Mouse (Mus musculus) left cerebral cortex, postnatal 14 days (tissue): ENCODE results near the gene Mmp27. TPM values are rescaled to one million over a fixed set of nuclear protein-coding genes. Genes with fewer than 3 reads are reported as not detected.
A peak's percentile ranks its signal among the peaks of the same experiment; 100 is the strongest.

Experiments
- DNase-seq, 2 experiments: peaks; one replicate each; pipeline ENCODE4 v3.0.0; 2021 to 2022; ENCODE audit warnings: low spot score in 2 of 2, mixed read lengths in 1 of 2
- intact Hi-C: fragments of 180-260 bp; cut with DNase I; formaldehyde crosslinking; loops from one replicate; pipeline ENCODE4 v1.15.1; 2025
- total RNA-seq, 2 experiments: library from RNA; stranded (reverse); gene quantifications; 2 replicates each; pipeline ENCODE4 v1.2.3; 2021

The Mmp27 gene
- total RNA-seq, 2 experiments from 2014 or later: not detected

- intact Hi-C loops: loop anchor here (2.0 to 5.0 kb wide), 2 partner anchors 303 to 378 kb away; no protein-coding TSS in a partner anchor
- peak; percentile 88 to 94 for DNase-seq
These were observed 23.8 kb downstream of the Mmp27 start for GRCm38 (mm10) chr9:7594816-7595540.

GRCm38 (mm10) chr9:7602982-7603742, 32.0 kb downstream of the Mmp27 start:
- intact Hi-C loops: loop anchor here (1.0 to 10.0 kb wide), 3 partner anchors 252 to 1072 kb away; no protein-coding TSS in a partner anchor
- peak; percentile 80 to 83 for DNase-seq

DNA sequence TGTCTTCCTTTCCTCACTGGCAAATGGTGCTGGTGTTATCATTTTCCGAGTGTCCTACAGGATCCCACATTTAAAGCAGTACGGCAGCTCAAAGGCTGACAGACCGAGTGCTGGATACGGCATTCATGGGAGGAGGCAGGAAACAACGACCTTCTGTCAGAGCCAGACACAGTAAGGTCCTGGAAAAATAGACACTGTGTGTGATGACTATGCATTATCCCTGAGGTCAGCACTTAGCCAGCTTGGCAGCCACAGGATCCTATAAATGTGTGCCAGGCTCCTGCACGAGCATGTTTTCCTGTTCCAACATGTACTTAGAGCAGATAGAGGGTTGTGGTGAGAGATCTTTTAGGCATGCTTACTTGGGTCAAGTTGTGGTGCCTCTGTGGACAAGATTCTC, 32.8 kb downstream of the Mmp27 start:
- DNase-seq: no peak
- intact Hi-C loops: loop anchor here (10.0 kb wide), 2 partner anchors 251 to 1071 kb away; no protein-coding TSS in a partner anchor

DNA sequence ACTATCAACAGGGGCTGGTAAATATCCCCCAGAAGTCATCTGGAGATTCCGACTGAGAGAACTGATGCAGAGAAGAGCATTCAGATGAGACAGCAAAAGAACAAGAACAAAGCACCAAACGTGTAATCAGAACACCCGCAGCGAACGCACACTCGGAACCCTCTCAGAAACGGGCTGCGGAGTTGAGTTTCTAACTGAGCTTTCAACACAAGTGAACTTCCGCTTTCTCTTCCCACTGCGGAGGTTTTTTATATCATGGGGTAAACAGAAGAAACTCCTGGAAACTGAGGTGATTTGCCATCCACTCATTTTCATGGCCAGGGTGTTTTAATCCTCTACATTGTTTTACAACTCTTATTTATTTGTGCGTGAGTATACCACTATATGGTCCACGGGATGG, 34.4 kb downstream of the Mmp27 start:
- intact Hi-C loops: loop anchor here (10.0 kb wide), 2 partner anchors 249 to 1069 kb away; no protein-coding TSS in a partner anchor
- DNase-seq: no peak

GRCm38 (mm10) chr9:7622582-7622981, 51.4 kb downstream of the Mmp27 start:
- no peak for DNase-seq

DNA sequence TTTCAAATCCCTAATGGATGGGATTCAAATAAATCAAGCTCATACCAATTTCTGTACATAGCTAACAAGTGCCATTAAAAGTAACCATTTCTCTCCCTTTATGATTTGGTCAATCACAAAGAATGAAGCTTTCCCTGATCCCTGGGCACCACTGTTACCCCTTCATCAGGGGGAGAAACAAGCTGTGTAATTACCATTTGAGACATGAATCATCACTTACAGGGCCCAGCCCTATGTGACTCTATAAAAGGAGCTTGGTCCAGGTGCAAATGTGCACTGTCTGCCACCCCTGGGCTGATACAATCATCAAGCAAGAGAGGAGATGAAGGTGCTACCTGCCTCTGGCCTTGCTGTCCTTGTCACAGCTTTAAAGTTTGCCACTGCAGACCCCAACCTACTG, 56.7 kb downstream of the Mmp27 start, which contains the start of gene Mmp20:
TSS of gene Mmp20 (plus strand) at position 301 of the 400 bp plus-strand sequence.
- intact Hi-C loops: no loop called here
- no peak for DNase-seq

More at GRCm38 (mm10) chr9:7622582-7622981, 51.4 kb downstream of the Mmp27 start:
- intact Hi-C loops: no loop called here

Other genes with a start within 250 kb of the Mmp27 start
- gene Mmp12, start 227.0 kb upstream of the Mmp27 start, total RNA-seq: not detected
- gene Mmp1b, start 183.3 kb upstream of the Mmp27 start, total RNA-seq: not detected
- gene Mmp3, start 125.6 kb upstream of the Mmp27 start, total RNA-seq: not detected
- gene Mmp10, start 69.0 kb upstream of the Mmp27 start, total RNA-seq: not detected
- not detected for gene Mmp8, start 12.9 kb upstream of the Mmp27 start, total RNA-seq
- not detected for gene Mmp20, start 56.8 kb downstream of the Mmp27 start, total RNA-seq
- not detected for gene Mmp7, start 120.7 kb downstream of the Mmp27 start, total RNA-seq
- gene Tmem123, start 192.6 kb downstream of the Mmp27 start, total RNA-seq: 1 to 10 TPM; 9.0 to 10.0 TPM